Mouse (Mus musculus) urinary bladder, postnatal 10 days (tissue): Measurements from ENCODE around the gene Snx29.

ENCODE experiments used
- DNase-seq: peaks from one replicate; pipeline ENCODE4 v3.0.0; 2022; ENCODE audit warnings: low spot score

Gene Snx29

GRCm38 (mm10) chr16:11690097-11690496 is 367.4 kb downstream of the Snx29 start:
- no peak for DNase-seq

DNA sequence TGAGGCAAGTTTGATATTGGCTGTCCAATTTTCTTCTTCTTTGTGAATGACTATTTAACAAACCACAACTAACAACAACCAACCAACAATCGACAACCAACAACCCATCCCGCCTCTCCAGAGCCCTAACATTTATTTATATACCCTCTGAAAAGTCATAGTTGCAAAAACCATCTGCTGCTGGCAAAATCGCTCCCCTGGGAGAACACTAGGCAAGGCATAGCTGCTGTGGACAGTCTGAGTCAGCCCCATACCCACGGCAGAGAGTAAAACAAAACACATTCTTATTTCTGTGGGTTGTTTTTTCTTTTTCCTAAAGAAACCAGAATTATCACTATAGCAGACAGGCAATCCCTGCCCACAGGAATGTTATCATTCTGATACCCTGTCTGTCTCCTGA is 368.0 kb downstream of the Snx29 start:
- DNase-seq = no peak

DNA sequence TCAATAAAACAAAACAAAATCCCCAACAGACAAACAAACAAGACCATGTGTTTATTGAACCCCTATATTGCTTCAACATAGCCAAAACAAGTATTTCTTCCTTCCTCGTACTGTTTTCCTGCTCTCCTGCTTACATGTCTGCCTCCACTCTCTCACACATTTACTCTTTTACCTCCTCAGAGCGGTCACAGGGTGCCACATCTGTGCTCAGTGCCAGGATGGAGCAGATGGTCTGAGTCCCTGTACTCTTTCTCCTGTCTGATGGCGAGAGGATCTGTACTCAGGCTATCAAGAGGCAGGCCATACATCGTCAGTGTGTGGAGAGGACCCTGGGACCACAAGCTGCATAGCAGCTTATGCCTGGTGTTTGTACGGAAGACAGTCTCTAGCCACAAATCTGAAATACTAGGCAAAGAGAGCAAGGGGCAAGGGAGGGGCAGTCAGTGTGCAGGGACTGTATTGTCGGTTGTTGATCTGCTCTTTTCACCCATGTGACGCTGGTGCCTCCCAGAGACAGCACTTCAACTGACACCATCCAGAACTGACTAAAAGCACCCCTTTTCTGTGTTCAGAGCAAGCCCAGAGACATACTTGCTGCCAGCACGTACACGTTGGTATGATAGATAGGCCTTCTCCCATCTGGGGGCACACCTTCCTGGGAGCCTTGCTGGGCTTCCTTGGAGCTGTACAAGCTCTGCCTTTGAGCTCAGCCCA is 368.9 kb downstream of the Snx29 start:
- DNase-seq = no peak

DNA sequence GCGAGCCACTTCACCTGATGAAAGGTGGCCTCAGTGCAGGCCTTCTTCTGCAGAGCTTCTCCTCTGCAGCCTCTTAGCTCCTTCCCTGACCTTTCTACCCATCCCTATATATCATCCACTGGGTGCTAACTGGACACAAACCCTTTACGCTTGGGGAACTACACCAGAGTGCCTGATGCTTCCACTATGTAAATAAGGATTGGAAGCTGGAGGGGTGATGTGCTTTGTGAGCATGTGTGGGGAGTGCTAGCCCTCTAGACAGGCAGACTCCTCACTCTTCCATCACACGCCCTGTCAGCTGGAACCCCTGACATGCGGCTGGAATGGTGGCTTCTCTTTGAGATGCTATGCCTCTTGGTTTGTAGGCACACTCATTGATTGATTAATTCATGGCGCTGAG is 370.0 kb downstream of the Snx29 start:
- no peak for DNase-seq

DNA sequence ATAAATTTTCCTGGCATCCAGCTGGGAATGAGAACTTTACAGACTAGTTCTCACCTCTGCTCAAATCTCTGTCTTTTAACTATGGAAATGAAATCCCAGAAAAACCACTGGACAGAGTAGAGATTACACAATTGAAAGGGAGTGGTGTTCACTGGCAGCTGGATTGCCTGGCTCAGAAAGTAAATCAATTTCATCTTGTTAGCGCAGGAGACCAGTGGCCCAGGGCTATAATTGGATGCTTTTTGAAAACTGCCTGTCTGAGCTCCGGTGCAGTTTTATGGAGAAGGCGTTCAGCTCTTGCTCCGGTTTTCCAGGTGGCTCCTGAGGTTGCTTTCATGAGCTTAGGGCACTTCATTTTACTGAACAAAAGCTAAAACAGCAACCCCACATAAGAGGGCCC is 371.7 kb downstream of the Snx29 start:
- no peak for DNase-seq

- DNase-seq = no peak
These were observed 374.1 kb downstream of the Snx29 start for GRCm38 (mm10) chr16:11696767-11697166.

GRCm38 (mm10) chr16:11697710-11698357 is 375.1 kb downstream of the Snx29 start:
- no peak for DNase-seq

DNA sequence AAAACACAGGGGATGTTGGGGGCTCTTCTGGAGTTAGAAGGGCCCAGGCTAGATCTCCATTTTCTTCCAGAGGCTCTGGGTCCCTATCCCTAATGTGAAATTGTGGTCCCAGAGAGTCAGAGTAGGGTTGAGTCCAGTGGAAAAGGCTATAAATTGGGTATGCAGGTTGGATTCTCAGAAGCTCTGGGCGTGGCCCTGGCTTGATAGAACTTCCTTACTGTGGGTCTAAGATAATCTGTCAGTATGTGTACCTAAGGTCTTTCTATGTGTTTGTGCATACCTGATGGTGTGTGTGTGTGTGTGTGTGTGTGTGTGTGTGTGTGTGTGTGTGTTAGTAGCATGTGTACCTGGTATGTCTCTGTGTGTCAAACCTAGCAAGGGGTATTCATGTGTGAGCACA is 378.9 kb downstream of the Snx29 start:
- no peak for DNase-seq

GRCm38 (mm10) chr16:11704096-11704495 is 381.4 kb downstream of the Snx29 start:
- DNase-seq = no peak

DNA sequence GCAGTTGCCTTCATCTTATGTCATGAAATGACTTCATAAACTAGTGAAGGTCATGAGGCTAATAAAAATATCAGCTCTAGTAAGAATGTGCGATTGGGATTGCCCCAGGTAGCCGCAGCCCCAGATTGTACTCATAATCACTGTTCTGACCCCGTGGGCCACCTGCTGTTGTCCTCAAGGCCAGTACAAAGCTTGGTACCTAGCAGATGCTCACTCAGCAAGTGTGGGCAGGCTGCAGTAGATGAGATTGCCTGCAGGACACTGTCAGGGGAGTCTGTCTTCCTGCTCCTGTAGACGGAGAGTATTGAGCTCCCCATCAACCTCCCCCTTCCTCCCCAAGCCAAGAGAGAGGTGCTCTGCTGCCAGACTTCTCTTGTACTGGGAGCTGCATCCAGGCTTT is 382.7 kb downstream of the Snx29 start:
- DNase-seq = no peak

DNA sequence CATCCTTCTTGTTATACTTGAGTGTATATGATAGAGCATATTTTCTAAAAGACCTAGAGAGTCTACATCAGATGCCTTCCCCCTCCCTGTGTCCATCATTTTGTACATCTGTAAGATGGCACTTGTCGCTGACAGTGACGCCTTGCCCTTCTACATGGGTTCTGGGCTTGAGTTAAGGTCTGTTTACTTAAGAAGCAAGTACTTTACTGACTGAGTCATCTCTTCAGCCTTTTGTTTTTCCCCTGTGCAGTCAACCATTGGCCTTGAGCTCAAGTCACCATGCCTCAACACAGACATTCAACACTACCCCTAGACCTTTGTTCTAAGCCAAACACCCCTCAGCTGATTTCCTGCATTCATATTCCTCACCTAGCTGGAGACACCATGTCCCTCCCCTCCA is 385.4 kb downstream of the Snx29 start:
- DNase-seq = no peak

DNA sequence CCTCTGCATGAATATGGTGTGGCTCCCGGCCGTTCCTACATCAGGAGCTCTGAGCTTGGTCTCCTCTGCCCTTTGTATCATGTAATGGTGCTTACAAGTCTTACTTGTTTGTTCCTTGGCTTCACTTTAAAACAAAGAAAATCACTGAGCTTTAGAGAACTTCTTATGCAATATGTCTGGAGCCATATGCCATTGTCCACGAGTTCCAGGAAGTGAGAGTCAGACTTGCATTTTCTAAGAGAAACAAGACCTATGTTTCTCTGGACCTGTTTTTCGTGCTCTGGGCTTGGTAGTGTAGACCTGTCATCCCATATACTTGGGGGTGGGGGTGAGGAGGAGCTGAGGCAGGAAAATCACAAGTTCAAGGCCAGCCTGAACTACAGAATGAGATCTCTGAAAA is 386.7 kb downstream of the Snx29 start:
- DNase-seq = no peak

DNA sequence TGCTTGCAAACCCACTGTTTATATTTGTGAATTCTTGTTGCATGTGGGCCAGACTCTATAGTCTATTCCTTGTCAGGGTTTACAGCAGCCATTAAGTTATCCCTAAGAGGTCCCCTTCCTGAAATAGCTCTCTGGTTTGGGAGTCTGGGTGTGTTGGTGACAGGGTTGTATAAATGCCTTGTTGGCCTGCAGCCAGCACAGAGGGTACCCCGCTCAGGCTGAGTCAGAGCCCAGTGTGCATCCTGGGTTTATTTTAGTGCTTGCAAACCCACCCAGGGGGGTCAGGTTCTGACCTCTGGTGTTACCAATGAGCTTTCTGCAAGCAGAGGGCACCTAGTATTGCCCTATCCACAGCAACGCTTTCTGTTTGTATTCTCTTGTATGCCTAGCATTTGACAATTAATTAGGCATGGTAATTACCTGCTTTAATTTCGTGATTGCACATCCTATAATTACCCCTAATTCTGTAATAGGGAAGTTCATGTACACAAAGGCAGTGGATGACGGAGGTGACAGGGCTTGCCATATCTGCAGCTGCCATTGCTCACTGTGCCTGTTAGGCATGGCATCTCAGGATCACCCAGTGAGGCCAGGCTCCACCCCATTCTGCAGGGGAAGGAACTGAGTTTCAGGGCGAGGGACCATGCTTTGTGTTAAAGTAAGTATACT is 387.4 kb downstream of the Snx29 start:
- no peak for DNase-seq

GRCm38 (mm10) chr16:11713265-11713865 is 390.7 kb downstream of the Snx29 start:
- no peak for DNase-seq

DNA sequence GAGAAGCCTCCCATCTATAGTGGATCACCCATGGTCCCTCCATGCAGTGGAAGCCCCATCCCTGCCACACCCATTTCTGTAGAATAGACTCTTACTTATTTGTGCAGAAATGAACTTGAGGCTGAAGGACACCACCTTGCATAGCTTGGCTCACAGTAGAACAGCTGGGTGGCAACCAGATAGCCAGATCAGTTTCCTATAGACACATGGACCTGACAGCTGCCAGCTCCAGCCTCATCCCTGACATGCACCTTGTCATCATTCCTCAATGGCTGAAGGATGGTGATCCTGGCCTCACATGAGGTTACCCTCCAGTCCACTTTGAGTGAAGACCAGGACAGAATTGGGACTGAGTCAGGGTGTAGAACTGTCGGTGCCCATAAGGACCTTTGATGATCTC is 394.2 kb downstream of the Snx29 start:
- DNase-seq = no peak

DNA sequence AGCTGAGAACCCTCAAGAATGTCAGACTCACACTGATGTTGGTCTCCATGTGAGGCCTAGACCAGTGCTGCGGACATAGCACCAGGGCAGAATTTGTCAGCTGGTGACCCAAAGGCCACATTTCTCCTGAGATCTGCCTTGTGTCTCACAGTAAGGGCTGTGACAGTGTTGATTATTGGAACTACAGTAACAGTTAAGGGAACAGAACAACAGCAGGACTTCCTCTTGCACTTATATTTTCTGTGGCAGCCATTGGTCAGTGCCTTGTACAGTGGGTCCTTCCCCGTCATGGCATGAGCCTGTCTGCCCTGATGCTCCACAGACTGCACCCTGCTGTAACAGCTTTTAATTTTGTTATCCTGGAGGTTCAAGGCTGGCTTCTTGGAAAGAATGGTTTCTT is 403.2 kb downstream of the Snx29 start:
- DNase-seq = no peak

DNA sequence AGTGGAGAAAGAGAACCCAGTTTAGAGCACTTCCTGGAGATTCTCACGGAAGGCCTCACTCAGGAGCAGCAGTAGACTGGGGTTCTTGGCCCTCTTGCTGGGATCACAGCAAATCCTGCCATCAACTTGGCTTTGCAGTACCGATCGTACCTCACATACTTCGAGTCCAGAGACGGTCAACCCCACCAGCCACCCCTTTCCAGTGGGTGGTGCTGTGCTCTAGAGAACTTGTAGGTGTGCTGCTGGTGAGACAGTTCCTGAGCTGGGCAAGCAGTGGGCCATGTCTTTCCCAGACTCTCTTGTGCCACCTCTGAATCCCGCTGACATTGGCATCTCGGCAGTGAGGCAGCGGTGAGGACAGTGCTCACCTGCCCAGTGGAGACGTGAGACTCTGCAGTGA is 404.6 kb downstream of the Snx29 start:
- DNase-seq = no peak

- DNase-seq = no peak
These were observed 405.4 kb downstream of the Snx29 start for GRCm38 (mm10) chr16:11728131-11728530.

GRCm38 (mm10) chr16:11728627-11729026 is 405.9 kb downstream of the Snx29 start:
- no peak for DNase-seq

DNA sequence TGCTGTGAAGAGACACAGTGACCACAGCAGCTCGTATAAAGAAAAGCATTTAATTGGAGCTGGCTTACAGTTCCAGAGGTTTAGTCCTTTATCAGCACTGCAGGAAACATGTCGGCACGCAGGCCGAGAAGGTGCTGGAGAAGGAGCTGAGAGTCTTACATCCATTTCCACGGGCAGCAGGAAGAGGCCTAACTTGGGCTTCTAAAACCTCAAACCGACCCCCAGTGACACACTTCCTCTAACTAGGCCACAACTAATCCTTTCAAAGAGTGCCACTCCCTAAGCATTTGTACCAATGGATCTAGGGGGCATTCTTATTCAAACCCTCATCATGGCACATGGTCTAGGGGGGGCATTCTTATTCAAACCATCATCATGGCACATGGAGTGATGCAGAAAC is 406.4 kb downstream of the Snx29 start:
- no peak for DNase-seq

GRCm38 (mm10) chr16:11729815-11730214 is 407.1 kb downstream of the Snx29 start:
- DNase-seq = no peak

GRCm38 (mm10) chr16:11731014-11731535 is 408.4 kb downstream of the Snx29 start:
- DNase-seq = no peak

- no peak for DNase-seq
These were observed 415.6 kb downstream of the Snx29 start for GRCm38 (mm10) chr16:11738341-11738740.
